Mouse (Mus musculus) stomach, postnatal 0 days (tissue): ENCODE results near the gene Zbtb20.

Experiments used
- CTCF ChIP-seq: IDR thresholded peaks from 2 replicates; pipeline ENCODE4 v1.5.1; 2016; ENCODE audit warnings: antibody characterized with exemption, low read depth, mild to moderate bottlenecking, moderate library complexity
- EP300 ChIP-seq: optimal IDR thresholded peaks from 2 replicates; pipeline ENCODE3; 2016; ENCODE audit warnings: antibody characterized with exemption

GRCm38 (mm10) chr16:43464476-43465080 is 588.9 kb downstream of the Zbtb20 start:
- TF ChIP-seq CTCF (no peak), EP300 (no peak)
